Mouse (Mus musculus): ENCODE measurements around the gene Ahcyl2.

Ahcyl2 gene

DNA sequence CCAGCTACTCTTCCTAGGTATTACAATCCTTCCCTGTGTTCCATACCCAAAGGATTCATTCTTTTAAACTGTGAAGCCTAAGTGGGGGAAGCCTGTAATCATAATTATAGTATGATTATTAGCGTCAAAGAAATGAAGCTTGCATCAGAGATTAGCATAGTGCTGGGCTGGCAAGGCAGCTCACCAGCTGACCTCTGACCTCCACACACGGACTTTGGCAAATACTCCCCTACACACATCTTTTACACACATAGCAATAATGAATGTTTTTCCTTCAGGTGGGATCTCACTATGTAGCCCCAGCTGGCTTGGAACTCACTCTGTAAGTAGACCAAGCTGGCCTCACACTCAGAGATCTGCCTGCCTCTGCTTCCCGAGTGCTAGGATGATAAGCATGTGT lies 84.1 kb downstream of the Ahcyl2 start:
- DNase-seq (ENCODE audit: low read depth, low spot score) = no peak

DNA sequence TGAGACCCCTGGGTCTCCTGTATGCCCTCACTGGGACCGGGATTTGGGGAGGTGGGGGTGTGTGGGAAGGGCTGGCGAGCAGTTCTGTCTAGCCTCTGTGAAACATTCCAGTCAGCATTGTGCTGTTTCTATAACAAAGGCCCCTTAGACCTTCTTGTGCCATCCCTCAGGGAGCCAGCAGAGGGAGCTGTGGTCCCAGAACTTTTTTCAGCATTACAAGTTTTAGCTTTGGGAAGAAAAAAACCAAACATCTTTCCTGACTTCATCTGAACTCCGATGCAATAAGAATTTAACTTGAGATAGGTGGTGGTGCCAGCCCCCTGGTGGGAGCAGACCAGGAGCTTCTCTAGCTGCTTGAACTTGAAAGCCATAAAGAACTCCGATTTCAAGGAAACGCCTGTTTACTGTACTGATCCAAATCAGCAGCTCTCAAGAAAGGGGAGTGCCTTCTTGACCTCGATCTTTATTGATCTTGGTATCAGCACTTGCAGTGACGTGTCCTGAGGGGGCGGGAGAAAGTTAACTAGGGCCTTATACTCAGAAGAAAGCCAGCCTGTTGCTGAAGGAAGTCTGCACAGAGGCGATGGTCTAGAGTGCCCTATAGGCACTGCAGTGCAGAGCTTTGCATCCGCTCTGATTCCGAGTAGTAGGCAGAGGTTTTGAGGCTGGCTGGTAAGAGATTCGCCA lies 85.5 kb downstream of the Ahcyl2 start:
- peak; percentile 79 for DNase-seq (ENCODE audit: low read depth, low spot score)

DNA sequence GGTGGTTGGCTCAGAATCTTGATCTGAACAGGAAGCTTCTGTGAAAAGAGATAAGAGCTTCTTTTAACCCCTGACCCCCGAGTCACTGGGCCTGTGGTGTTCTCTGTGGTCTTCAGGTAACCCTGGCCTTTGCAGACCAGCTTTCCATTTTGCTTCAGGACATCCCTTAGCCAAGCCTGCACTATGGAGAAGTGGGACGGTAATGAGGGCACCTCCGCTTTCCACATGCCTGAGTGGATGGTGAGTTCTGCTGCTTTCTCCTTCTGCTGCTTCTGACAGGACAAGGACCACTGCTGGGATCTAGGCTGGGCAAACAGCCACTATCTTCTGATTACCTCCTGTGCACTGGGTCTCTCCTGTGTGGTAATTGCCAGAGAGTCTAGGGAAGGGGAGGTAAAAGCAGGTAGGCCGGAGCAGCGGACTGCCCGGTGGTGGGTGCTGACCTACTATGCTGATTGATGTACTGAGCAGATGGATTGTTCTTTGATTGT lies 86.1 kb downstream of the Ahcyl2 start:
- DNase-seq (ENCODE audit: low read depth, low spot score) = no peak

DNA sequence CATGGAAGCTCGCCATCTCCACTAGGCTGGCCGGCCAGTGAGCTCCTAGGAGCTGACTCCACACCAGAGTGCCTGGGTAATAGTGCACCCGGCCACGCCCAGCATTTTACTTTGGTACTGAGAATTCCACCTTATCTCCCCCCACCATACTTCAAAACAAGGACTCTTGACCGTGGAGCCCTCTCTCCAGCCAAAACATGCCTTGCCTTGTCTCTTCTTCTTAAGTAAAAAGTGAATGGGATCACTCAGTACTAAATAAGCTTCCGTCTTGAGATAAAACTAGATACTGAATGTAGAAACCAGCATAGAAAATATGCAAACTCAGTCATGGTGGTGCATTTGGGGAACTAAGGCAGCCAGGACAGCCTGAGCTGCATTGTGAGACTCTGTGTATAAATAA lies 90.8 kb downstream of the Ahcyl2 start:
- no peak for DNase-seq (ENCODE audit: low read depth, low spot score)

DNA sequence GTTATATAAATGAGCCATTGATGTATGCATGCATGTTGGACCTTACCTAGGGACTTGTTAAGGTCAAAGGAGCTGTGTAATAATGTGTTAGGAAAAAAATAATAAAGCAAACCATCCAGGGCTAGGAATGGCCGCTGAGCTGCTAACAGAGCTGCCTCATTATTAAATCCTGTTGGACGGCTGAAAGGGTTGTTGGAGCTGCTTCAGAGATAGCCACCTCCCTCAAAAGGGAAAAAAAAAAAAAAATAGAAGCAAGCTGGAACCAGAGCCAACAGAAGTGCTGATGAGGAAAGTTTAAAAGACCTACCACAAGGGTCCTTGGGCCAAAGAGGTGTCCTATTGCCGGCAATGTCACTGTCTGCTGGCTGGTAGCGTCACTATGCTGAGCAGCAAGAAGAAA lies 91.5 kb downstream of the Ahcyl2 start:
- DNase-seq (ENCODE audit: low read depth, low spot score) = no peak

DNA sequence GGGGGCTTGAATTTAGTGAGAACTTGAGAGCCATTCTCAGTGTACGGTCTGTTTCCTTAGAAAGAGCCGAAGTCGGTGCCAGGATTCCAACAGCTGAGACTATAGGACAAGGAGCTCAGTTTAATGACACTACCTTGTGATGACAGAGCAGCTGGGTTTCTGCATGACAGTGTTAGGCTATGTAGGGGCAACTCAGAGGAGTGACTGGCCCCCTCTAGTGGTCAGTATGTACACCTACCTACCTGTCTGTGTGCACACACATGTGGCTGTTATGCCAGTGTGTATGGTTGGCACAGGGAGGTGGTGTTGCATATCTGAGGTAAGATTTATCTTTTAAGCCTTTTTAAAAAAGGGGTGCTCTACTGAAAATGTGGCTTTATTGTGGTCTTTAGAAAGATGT lies 92.4 kb downstream of the Ahcyl2 start:
- DNase-seq (ENCODE audit: low read depth, low spot score) = peak; percentile 89

DNA sequence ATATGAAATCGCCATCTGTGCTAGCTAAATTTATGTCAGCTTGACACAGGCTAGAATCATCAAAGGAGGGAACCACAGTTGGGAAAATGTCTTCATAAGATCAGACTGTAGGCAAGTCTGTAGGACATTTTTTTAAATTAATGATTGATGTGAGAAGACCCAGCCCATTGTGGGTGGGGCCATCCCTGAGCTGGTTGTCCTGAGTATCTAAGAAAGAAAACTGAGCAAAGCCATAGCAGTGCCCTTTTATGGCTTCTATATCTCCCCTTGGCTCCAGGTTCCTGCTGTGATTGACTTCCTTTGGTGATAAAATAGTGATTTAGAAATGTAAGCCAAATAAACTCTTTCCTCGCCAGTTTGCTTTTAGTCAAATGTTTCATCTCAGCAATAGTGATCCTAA lies 97.1 kb downstream of the Ahcyl2 start:
- no peak for DNase-seq (ENCODE audit: low read depth, low spot score)

DNA sequence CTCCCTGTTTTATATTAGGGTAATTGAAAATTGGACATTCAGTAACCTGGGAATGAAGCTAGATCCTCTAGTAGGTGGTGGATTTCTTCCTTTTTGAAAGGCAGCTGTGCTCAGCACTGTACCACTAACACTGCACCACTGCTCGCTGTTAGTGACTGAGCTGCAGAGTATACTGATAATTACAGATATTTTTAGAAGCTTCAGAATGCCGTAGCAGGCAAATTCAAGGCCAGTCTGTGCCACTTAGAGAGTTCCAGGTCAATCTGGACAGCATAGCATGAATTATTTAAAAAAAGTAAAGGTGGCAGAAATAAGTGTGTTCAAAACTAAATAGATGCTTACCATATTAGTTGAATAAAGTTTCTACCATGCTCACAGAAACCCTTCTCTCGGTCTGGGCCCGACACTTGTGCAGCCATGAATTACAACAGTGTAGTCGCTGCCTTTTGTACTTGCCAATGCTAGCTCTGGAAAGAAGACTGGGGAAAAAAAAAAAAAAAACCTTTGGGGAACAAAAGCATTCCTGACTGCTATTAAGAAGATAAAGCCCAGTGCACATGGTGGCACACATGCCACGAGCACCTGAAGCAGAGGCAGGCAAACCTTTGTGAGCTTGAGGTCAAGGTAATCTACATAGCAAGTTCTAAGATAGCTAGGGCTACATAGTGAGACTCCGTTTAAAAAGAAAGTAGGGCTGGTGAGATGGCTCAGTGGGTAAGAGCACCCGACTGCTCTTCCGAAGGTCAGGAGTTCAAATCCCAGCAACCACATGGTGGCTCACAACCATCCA lies 99.3 kb downstream of the Ahcyl2 start:
- DNase-seq (ENCODE audit: low read depth, low spot score) = peak; percentile 54

DNA sequence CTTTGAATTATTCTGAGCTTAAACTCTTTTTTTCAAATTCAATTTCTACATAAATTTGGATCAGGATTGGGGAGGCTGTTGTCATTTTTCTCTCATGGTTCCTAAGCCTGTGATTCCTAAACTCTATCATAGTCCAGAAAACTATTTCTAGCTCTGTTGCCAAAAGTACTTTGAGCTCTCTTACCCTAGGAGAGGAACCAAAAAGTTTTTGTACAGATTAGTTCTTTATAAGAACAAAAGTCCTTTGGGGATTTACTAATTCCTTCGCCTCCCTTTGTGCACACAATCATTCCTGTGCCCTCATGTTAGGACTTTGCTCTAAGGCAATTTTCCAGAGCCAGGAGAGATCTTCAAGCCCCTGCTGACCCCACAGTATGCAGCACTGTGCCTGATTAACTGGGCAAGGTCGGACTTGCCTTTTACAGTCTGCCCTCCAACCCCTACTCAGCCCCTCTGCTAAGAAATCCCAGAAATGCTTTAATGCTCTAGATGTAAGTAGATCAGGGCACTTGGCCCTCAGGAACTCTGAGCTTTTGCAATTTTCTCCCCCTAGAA lies 100.6 kb downstream of the Ahcyl2 start:
- DNase-seq (ENCODE audit: low read depth, low spot score) = no peak

DNA sequence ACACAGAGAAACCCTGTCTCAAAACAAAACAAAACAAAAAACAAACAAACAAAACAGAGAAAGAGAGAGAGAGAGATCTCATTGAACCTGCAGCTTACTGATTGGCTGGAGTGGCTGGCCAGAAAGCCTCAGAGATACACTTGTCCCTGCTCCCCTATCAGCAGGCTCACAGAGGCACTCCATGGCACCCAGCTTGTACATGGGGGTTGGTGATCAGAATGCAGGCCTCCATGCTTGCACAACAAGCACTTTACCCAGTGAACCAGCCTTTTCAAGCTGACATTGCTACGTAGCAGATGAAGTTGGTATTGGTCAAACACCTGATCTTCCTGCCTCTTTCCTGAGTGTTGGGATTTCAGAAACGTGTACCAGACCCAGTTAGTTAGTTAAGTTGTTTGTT lies 105.8 kb downstream of the Ahcyl2 start:
- DNase-seq (ENCODE audit: low read depth, low spot score) = no peak

DNA sequence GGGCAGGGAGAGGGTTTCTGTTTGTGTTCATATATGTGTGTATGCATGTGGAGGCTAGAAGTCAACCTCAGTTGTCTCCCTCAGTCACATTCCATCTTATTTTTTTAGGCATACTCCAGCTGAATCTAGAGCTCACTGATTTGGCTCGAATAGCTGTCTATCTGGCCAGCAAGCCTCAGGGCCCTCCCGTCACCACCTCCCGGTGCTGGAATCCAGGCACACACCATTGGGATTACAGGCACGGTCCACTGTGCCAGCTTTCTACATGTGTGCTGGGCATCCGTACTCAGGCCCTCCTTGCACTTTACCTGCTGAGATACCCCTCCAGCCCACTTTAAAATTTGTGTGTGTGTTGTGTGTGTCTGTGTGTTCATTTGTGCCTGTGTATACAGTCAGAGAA lies 107.8 kb downstream of the Ahcyl2 start:
- no peak for DNase-seq (ENCODE audit: low read depth, low spot score)

DNA sequence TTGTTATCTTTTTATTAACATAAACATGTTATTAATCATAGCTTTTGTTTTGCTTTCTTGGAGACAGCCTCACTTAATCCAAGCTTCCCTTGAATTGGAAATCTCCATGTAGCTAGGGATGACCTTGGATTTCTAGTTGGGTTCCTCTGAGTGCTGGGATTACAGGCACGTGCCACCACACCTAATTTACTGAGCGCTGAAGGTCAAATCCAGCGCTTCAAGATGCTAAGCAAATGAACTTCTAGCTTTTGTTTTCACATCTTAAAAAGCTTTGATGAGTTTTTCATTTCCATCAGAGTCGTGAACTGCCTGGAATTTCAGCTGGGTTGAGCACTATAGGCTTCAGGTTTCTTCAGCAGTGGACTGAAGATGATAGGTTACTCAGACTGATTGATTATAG lies 109.0 kb downstream of the Ahcyl2 start:
- peak; percentile 32 for DNase-seq (ENCODE audit: low read depth, low spot score)

DNA sequence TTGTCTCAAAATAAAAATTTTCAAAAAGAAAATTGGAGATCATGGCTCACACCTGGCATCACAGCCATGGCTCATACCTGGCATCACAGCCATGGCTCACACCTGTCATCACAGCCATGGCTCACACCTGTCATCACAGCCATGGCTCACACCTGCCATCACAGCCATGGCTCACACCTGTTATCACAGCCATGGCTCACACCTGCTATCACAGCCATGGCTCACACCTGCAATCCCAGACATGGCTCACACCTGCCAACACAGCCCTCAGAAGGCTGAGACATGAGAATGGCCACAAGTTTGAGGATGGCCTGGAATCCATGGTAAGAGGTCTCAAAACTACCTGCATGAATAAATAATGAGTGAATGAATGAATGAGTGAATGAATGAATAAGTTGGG lies 111.8 kb downstream of the Ahcyl2 start:
- DNase-seq (ENCODE audit: low read depth, low spot score) = no peak

DNA sequence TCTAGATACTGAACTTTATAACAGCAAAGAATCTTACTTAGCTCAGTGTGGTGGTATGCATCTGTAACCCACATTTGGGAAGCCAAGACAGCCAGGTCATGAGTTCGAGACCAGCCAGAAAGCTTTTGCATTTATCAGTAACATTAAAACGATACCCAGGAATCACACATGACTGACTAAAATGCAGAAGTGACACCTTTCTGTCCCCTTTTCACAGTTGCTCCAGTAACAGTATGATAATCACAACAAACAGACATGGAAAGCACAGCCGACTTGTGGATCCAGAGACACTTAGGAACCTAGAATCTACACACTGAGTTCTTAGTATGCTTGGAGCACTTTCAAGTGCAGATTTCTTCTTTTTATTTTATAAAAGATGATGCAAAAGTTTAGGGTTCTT lies 113.0 kb downstream of the Ahcyl2 start:
- DNase-seq (ENCODE audit: low read depth, low spot score) = no peak

DNA sequence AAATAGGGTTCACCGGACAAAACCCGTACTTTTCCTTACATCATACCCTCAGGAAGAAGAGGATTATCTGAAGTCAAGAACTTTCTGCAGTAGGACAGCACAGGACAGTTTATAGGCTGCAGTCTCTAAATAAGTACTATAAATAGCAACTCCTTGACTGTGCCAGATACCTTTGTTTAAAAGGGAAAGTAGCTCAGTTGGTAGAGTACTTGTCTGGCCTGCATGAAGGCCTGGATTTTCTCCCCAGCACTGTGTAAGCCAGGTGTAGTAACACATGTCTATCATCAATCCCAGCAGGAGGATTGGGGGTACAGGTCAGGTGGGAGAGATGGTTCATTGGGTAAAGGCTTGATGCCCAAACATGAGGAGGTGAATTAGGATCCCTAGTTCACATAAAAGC lies 114.1 kb downstream of the Ahcyl2 start:
- DNase-seq (ENCODE audit: low read depth, low spot score) = no peak

DNA sequence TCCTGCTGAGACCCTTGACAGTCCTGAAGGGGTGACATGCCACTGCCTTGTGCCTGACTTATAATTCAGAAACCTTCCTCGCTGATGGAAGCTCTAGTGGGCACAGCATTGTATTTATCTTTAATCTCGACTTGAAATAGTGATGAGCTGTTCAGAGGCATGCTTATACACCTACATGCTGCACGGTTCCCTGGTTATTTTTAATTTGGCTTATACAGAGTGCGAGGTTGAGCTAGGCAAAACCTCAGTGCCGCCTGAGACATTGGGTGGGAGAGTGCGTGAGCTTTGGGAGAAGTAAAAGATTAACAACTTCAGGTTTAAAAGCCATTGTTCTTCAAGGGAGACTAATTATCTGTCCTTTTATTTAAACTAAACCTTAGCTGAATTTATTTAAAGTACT lies 115.1 kb downstream of the Ahcyl2 start:
- DNase-seq (ENCODE audit: low read depth, low spot score) = no peak

DNA sequence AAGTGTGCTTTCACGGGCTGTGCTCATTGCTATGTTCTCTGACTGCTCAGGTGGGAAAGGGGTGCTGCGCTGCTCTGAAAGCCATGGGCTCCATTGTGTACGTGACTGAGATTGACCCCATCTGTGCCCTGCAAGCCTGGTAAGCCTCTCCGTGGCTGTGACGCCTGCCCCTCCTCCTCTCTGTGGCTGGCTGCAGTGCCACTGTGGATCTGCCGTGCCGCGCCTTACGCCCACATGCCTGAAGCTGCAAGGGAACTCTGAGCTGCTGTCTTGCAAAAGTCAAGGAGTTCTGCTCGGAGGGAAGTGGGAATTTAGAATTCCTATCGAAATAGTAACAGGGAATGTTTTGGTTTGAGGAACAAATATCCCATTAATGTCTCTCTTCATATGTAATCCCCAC lies 123.3 kb downstream of the Ahcyl2 start:
- no peak for DNase-seq (ENCODE audit: low read depth, low spot score)

DNA sequence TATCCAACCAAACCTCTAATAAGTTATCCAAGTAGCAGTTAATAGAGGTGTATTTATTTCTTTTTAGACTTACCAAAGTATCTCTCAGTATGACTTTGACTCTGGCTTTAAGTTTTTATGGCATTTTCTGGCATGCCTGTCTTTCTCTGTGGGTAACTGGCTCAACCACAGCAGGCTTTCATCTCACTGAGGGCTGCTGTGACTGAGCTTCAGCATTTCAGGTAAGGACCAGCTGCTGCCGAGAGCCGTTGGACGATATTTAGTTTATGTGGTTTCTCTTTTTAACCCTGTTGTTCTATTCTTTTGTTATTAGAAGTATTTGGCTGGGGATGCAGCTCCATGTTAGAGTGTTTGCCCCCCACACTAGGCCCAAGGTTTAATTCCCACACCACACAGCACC lies 129.2 kb downstream of the Ahcyl2 start:
- no peak for DNase-seq (ENCODE audit: low read depth, low spot score)

DNA sequence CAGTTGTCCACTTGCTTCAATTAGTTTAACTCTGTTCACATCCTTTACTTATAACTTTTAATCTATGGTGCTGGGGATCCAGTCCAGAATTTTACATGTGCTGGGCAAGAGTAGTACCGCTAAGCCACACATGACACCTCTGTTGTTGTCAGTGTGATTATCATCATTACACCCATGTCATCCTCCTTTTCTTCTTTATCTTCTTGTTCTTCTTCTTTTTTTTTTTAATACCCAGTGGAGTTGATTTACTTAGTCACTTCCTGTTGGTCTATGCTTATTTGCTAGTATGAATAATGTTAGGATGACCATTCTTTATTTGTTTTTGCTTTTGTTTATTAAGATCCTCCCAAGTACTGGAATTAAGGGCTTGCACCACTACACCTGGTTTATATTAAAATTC lies 133.6 kb downstream of the Ahcyl2 start:
- no peak for DNase-seq (ENCODE audit: low read depth, low spot score)

DNA sequence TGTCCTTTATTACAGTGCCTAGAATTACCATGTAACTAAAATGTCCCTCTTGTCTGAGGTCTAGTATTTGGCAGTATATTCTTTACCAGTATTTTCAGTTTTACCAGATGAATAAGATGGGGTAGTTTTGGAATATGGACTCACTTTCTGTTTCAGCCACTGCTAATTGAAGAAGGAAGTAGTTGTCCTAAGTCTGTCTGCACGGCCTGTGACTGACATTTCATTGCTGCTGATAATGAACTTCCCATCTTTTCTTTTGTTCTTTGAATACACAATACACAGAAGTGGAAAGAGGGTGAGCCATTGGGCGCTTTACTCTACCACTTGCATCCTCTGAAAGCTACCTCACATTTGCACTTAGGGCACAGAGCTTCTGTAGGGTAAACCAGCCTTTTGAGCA lies 134.4 kb downstream of the Ahcyl2 start:
- no peak for DNase-seq (ENCODE audit: low read depth, low spot score)

DNA sequence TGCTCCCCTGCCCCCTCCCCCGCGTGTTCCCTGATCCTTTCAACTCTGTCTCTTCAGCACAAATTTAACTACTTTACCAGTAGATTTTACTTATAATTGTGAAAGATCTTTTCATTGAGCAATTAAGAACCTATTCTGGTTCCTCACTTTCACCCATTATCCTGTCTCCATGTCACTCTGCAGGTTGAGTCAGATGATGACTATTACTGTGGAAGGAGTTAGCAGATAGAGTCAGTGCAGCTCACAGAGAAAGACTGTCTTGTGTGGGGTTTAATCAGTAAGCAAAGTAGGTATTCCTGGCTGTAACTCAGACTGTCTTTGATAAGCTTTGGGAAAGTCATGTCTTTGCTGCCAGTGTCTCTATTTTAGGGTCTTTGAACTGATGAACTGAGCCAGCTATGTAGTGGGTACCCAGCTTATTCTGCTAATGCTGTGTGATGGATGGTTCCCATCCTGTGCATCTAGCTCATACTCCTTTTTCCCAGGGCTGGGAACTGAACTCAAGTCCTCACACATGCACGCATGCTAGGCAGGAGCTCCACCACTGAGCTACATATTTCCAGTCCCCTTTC lies 135.6 kb downstream of the Ahcyl2 start:
- no peak for DNase-seq (ENCODE audit: low read depth, low spot score)

DNA sequence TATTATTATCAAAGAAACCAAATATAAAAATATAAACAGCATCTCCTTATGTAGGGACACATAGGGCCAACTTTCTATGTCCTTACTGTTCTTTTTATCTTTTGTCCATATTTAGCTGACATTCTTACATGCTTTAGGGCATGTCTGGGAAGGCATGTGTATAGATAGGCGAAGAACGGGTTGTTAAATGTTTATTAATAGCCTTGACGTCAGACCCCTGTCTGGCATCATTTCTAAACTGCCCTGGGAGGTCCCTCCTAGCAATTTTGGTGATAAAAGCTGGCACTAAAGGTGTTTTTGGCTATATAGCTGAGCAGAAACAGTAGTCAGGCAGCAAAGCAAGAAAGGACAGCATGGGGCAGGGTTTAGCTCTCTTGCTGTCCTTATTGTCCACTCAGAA lies 136.5 kb downstream of the Ahcyl2 start:
- DNase-seq (ENCODE audit: low read depth, low spot score) = no peak

DNA sequence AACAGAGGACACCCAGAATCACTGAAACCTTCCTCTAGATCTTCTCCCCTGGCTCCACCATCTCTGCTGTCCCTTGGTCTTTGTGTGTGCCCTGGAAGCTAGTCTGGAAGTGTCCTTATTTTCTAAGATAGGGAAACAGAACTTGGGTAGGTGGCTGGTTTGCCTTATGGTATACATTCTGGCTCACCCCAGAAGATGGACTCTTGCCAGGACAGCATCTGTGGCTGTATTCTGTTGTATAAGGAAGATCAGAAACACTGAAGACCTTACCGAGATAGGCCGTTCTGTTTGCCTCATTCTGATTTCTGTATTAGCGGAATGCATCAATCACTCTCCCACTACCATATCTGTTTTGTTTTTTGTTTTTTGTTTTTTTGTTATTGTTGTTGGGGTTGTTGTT lies 142.8 kb downstream of the Ahcyl2 start:
- no peak for DNase-seq (ENCODE audit: low read depth, low spot score)
